Mouse (Mus musculus): Measurements from ENCODE around the gene Krt24.
A peak's percentile ranks its signal among the peaks of the same experiment; 100 is the strongest.
"Not testable (repeated sequence)": the region's sequence is repeated elsewhere in the genome, so short reads cannot be mapped to it uniquely, and the experiment has no call there.

Krt24 gene

DNA sequence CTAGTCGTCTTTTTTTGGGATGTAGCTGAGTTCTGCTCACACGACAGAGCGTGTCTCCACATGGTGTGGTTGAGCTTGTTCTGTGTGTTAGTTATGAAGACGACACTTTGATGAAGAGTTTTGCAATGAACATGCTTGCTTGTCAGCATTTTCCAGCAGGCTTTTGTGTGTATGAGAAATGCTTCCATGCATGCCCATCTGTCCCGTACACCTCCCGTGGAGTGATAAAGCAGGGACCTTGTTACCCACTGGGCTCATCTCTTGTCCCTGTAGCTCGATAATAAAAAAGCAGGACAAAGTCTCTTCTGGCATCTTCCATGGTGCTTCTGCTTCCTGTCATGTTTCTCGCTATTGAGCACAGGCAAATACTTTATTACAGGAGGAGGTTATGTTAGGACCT lies 32.4 kb downstream of the Krt24 start:
- no peak for DNase-seq (ENCODE audit: low spot score in 2 of 2)

GRCm38 (mm10) chr11:99250666-99251065 lies 34.4 kb downstream of the Krt24 start:
- no peak for DNase-seq (ENCODE audit: low spot score in 2 of 2)

DNA sequence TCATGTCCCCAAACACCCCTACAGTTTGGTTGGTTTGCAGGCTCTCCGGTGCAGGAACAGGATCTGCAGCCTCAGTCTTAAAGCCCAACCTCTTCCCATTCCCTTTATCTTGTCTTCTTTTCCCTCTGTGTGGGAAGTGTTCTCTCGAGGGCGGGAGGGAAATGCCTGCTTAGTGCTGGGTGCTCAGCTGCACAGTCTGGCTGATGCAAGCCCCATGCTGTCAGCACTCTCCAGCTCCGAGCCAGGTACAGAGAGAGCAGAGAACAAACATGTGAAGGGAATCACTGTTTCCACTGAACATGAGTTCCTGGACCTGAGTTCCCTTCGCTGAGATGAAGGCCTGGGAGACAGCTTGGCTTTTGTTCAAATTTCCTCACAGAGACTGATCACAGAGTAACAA lies 34.8 kb downstream of the Krt24 start:
- no peak for DNase-seq (ENCODE audit: low spot score in 2 of 2)

DNA sequence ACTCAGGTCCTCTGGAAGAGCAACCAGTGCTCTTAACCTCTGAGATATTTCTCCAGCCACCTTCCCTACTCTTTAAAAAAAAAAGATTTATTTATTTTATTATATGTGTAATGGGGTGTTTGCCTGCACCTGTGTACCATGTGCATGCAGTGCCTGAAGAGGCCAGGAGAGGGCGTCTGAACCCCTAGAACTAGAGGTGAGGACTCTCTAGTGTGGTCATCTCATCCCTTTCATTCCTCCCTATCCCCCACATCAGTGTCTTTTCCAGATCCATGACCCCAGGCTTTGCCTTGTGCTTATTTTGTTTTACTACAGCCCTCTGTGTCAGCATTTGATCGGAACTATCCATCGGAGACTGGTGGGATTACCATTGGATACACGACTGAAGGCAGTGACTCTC lies 35.9 kb downstream of the Krt24 start:
- DNase-seq (ENCODE audit: low spot score in 2 of 2): no peak

DNA sequence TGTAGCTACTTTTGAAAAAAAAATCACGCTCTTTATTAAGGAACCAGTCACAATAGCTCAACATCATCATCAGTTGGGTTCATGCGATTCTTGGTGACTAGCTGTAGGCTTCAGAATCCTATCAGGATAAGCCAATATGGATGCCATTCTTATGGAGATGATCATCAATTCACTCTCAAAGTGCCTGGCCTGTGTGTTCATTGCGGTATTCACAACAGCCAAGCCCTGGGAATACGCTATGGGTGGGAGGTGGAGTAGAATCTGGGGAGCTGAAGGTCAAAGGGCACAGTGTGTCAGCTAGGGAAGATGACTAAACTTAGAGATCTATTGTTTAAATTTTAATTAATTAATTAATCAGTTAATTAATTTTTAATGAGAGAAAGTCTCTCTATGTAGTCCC lies 37.1 kb downstream of the Krt24 start:
- no peak for DNase-seq (ENCODE audit: low spot score in 2 of 2)

- not testable (repeated sequence) for DNase-seq (ENCODE audit: low spot score in 2 of 2)
Measured at GRCm38 (mm10) chr11:99244519-99244918, 40.5 kb downstream of the Krt24 start.

- peak; percentile 18 to 33 for DNase-seq (ENCODE audit: low spot score in 2 of 2)
Measured at GRCm38 (mm10) chr11:99243820-99244374, 41.2 kb downstream of the Krt24 start, which contains the start of gene Krt222. Gene Krt222, minus strand, starts transcription at chr11:99244085.

GRCm38 (mm10) chr11:99243200-99243819 lies 41.8 kb downstream of the Krt24 start:
- DNase-seq (ENCODE audit: low spot score in 2 of 2): no peak

GRCm38 (mm10) chr11:99242056-99242455 lies 43.0 kb downstream of the Krt24 start:
- DNase-seq (ENCODE audit: low spot score in 2 of 2): no peak

GRCm38 (mm10) chr11:99238468-99238867 lies 46.6 kb downstream of the Krt24 start:
- peak; percentile 80 to 81 for DNase-seq (ENCODE audit: low spot score in 2 of 2)

GRCm38 (mm10) chr11:99231049-99231816 lies 53.8 kb downstream of the Krt24 start:
- DNase-seq (ENCODE audit: low spot score in 2 of 2): no peak

DNA sequence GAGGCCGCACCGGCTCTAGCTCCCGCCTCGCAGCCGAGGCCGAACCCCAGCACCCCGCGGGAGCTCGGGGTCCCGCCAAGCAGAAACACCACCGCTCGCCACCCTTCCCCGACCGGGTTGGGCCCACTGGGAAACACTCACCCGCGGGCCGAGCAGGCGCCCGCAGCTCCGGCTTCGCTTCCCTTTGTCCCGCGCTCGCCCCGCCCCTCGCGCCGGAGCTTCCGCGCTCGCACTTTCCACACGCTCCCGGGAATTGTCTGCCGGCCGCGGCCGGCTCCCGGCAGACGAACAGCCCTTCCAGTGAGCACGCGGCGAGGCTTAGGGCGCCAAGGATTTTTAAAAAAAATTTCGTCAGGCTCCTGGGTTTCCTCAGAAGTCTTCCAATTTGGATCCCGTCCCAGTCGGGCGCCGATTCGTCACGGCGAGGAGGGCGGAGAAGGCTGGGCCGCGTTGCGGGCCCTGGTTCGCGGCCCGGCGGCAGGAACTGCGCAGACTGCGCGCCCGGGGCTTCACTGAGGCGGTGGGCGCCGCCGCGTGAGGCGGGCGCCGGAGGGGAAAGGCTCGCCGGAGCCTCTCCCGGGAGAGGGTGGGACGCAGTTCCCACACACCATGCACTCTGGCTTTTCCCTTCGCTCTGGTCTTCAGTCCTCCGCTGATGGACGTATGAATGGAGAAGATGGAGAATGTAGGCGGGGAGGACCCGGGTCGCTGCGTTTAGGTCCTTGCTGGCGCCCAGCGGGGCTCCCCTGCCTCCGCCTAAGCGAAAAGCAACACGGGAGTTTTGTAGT lies 54.6 kb downstream of the Krt24 start, which contains the start of gene Smarce1:
TSS of gene Smarce1 (minus strand) at position 757 of the 788 bp plus-strand sequence.
- DNase-seq (ENCODE audit: low spot score in 2 of 2): peak; percentile 70 to 72
